ENCODE assay signal across 9 mouse cellular contexts in the genomic region with DNA sequence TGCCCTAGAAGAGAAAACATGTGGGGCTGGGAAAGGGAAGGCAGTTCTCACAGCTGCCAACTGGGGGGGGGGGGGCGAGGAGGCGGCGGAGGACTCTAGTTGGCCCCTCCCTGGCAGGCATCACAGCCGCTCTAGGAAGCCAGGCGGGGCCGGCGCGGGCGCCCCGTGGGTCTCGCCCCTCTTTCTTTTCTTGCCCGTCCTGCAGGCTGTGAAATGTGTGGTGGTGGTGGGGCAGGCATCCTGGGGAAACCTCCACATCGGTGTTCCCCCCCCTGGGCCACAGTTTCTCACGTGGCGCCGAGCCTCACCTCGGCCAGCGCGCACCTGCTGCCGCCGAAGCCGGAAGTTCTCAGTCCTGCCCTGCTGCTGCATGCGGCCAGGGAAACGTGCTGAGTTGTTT. TPM values are rescaled to one million over a fixed set of nuclear protein-coding genes. Genes with fewer than 3 reads are reported as not detected.
DNase-seq lines count a peak whose midpoint lies in the region; ATAC-seq lines count a peak whose summit lies in the region.
"Had no signal": no experiment of that assay in that cellular context is flagged by ENCODE, and none has a peak within 500 bp of the region (broad histone marks: within the 10 kb centered on the region; RNA-seq: fewer than 3 reads in every experiment).

No protein-coding gene starts in this region.

- H3K9me3 ChIP-seq in heart, embryonic 12.5 days (replicated peaks), result no peaks in the 10 kb centered on the region; the same call in 1 of the 2 replicates
- H3K9me3 ChIP-seq in midbrain, embryonic 14.5 days (ENCODE audit: control insufficient read depth, low read length), result no peaks in the 10 kb centered on the region

- no peaks in the 10 kb centered on the region for H3K36me3 ChIP-seq in heart, embryonic 12.5 days
- H3K36me3 ChIP-seq in midbrain, embryonic 14.5 days (ENCODE audit: control insufficient read depth, insufficient read depth, low read length), result no peaks in the 10 kb centered on the region

- peak overlapping the region; percentile 66 for H3K9ac ChIP-seq in heart, embryonic 12.5 days
- H3K9ac ChIP-seq in midbrain, embryonic 14.5 days (replicated peaks; ENCODE audit: low read length), result 0 out of 2 replicates have a peak overlapping the region, but pooled peaks have one; percentile 23

- H3K27me3 ChIP-seq in heart, embryonic 12.5 days (replicated peaks), result no peaks in the 10 kb centered on the region
- no peaks in the 10 kb centered on the region for H3K27me3 ChIP-seq in midbrain, embryonic 14.5 days (ENCODE audit: control insufficient read depth, insufficient read depth, low read length)

- peak overlapping the region; percentile 43 for H3K4me3 ChIP-seq in heart, embryonic 12.5 days
- peak overlapping the region; percentile 22 for H3K4me3 ChIP-seq in midbrain, embryonic 14.5 days (replicated peaks; ENCODE audit: low read depth, low read length)

- 0 out of 2 replicates have a peak, but pooled peaks have one; percentile 37 for ATAC-seq in heart, embryonic 12.5 days (ENCODE audit: insufficient number of reproducible peaks, low FRiP score)
- ATAC-seq in common myeloid progenitor, adult 5-6 weeks (replicated peaks; ENCODE audit: low read depth, poor library complexity, severe bottlenecking), result peak; percentile 78
- no peak for ATAC-seq in midbrain, embryonic 14.5 days (ENCODE audit: low FRiP score, low TSS enrichment)
- no peak for ATAC-seq in monocyte, adult 5-6 weeks (replicated peaks; ENCODE audit: insufficient number of reproducible peaks, low FRiP score, low TSS enrichment, poor library complexity, severe bottlenecking)

- no peak overlapping the region for H3K27ac ChIP-seq in heart, embryonic 12.5 days (ENCODE audit: poor library complexity, severe bottlenecking)
- H3K27ac ChIP-seq in midbrain, embryonic 14.5 days (replicated peaks; ENCODE audit: low read depth, low read length), result no peak overlapping the region
- H3K27ac ChIP-seq: macrophage had no signal

- WGBS in heart, embryonic 12.5 days, result 20% methylated on average over 17 of the region's 24 CpGs
- 18% methylated on average over 24 of the region's 24 CpGs for WGBS in midbrain, embryonic 14.5 days

- no peak for DNase-seq in heart, adult 9 months (ENCODE audit: low spot score in 2 of 2)
- peak; percentile 82 for DNase-seq in induced T-regulatory cell, adult 2 months (ENCODE audit: low read depth)
- DNase-seq in midbrain, embryonic 14.5 days, result no peak
- DNase-seq in ovary, adult 18-20 months (ENCODE audit: low spot score), result no peak
- DNase-seq in spleen, postnatal 14 days (ENCODE audit: low spot score in 2 of 2), result no peak

- H3K4me1 ChIP-seq in heart, embryonic 12.5 days (replicated peaks), result peaks cover 63% of the 10 kb centered on the region
- no peaks in the 10 kb centered on the region for H3K4me1 ChIP-seq in midbrain, embryonic 14.5 days (ENCODE audit: control insufficient read depth, insufficient read depth, low read length)

- peak overlapping the region; percentile 68 for H3K4me2 ChIP-seq in heart, embryonic 12.5 days
- H3K4me2 ChIP-seq in midbrain, embryonic 14.5 days (ENCODE audit: low read length), result peak overlapping the region; percentile 50

RNA-seq across cellular contexts. Expression of gene Dnaaf1, which starts 10.9 kb away (rescaled TPM):
- 0.18 and 0.23 TPM in 2 replicates for polyA plus RNA-seq in heart, embryonic 12.5 days (2016; fragmentation: Nextera tagmentation; extraction: Ambion mirVana)
- total RNA-seq in common myeloid progenitor, adult 5-6 weeks (2017), result not detected in 2 replicates
- polyA plus RNA-seq in midbrain, embryonic 14.5 days (2014; fragmentation: Nextera tagmentation; extraction: Ambion mirVana), result 0.13 and 0.23 TPM in 2 replicates
- 1.3 TPM in 1 of 3 replicates, not detected in the others for total RNA-seq in monocyte, adult 5-6 weeks (2017)
- polyA plus RNA-seq: macrophage had no signal

RNA-seq across cellular contexts. Expression of gene Hsdl1, which starts 10.9 kb away (rescaled TPM):
- 38.3 and 41.9 TPM in 2 replicates for polyA plus RNA-seq in heart, embryonic 12.5 days (2016; fragmentation: Nextera tagmentation; extraction: Ambion mirVana)
- 26.2 and 31.1 TPM in 2 replicates for total RNA-seq in common myeloid progenitor, adult 5-6 weeks (2017)
- polyA plus RNA-seq in midbrain, embryonic 14.5 days (2014; fragmentation: Nextera tagmentation; extraction: Ambion mirVana), result 178 and 204 TPM in 2 replicates
- total RNA-seq in monocyte, adult 5-6 weeks (2017), result 25.5 to 34.2 TPM (median 27.4 TPM) in 3 replicates

RNA-seq across cellular contexts. Expression of gene Taf1c, which starts 19.1 kb away (rescaled TPM):
- 8.1 and 8.6 TPM in 2 replicates for polyA plus RNA-seq in heart, embryonic 12.5 days (2016; fragmentation: Nextera tagmentation; extraction: Ambion mirVana)
- 3.6 and 7.8 TPM in 2 replicates for total RNA-seq in common myeloid progenitor, adult 5-6 weeks (2017)
- 14.6 and 16.6 TPM in 2 replicates for polyA plus RNA-seq in midbrain, embryonic 14.5 days (2014; fragmentation: Nextera tagmentation; extraction: Ambion mirVana)
- total RNA-seq in monocyte, adult 5-6 weeks (2017), result 4.6 to 8.2 TPM (median 6.0 TPM) in 3 replicates

RNA-seq across cellular contexts. Expression of gene Adad2, which starts 26.6 kb away (rescaled TPM):
- 0.09 TPM in 1 of 2 replicates, not detected in the other for polyA plus RNA-seq in heart, embryonic 12.5 days (2016; fragmentation: Nextera tagmentation; extraction: Ambion mirVana)
- not detected in 2 replicates for total RNA-seq in common myeloid progenitor, adult 5-6 weeks (2017)
- polyA plus RNA-seq in midbrain, embryonic 14.5 days (2014; fragmentation: Nextera tagmentation; extraction: Ambion mirVana), result 0.21 and 0.32 TPM in 2 replicates
- not detected in 3 replicates for total RNA-seq in monocyte, adult 5-6 weeks (2017)
- polyA plus RNA-seq: macrophage had no signal

RNA-seq across cellular contexts. Expression of gene Mbtps1, which starts 27.4 kb away (rescaled TPM):
- polyA plus RNA-seq in heart, embryonic 12.5 days (2016; fragmentation: Nextera tagmentation; extraction: Ambion mirVana), result 98.5 and 99.4 TPM in 2 replicates
- 43.7 and 50.4 TPM in 2 replicates for total RNA-seq in common myeloid progenitor, adult 5-6 weeks (2017)
- 40.4 and 59.5 TPM in 2 replicates for polyA plus RNA-seq in midbrain, embryonic 14.5 days (2014; fragmentation: Nextera tagmentation; extraction: Ambion mirVana)
- total RNA-seq in monocyte, adult 5-6 weeks (2017), result 25.1 to 55.3 TPM (median 48.6 TPM) in 3 replicates

Comparison
In these comparisons a context has a peak if more than half of its experiments do, and no peak if none do; other contexts are left out.
1. ATAC-seq: peak in heart, embryonic 12.5 days (single experiment) and common myeloid progenitor, adult 5-6 weeks (single experiment); none in midbrain, embryonic 14.5 days (single experiment) and monocyte, adult 5-6 weeks (single experiment).